9 mouse cellular contexts compared by ENCODE assay signal in the genomic region with DNA sequence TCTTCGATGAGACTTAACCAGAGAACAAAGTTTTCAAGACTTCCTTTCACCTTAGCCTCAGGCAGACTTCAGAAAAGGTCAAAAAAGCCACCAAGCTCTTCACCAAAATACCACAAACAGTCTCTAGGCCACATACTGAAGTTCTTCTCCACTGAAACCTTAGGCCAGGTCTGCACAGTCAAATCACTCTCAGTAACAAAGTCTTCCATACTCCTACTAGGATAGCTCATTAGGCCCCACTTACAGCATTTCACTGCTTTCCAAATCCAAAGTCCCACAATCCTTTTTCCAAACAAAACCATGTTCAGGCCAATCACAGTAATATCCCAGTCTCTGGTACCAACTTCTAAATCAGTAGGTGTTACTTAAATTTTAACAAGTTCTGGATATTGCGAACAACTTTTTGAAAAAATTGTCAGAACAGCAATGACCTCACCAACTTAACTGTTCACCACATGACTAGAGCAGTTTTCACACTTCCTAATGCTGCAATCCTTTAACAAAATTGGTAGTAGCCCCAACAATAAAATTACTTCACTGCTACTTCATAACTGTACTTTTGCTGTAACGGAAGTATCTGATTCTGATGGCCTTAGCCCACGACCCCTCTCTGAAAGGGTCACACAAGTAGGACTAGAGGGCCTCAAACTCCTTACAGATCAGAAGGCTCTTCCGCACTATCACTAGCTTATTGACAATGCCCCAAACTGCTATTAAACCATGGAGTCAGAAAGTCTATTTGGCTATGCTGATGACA. TPM values are rescaled to one million over a fixed set of nuclear protein-coding genes. Genes with fewer than 3 reads are reported as not detected.
DNase-seq lines count a peak whose midpoint lies in the region; ATAC-seq and TF ChIP-seq lines count a peak whose summit lies in the region.
"Had no signal": no experiment of that assay in that cellular context is flagged by ENCODE, and none has a peak within 500 bp of the region (broad histone marks: within the 10 kb centered on the region; RNA-seq: fewer than 3 reads in every experiment).

No protein-coding gene starts in this region.

- 58% methylated on average over 5 of the region's 5 CpGs for WGBS in kidney, postnatal 0 days
- WGBS in embryonic facial prominence, embryonic 15.5 days: 62% methylated on average over 5 of the region's 5 CpGs
- WGBS in limb, embryonic 10.5 days: 76% methylated on average over 5 of the region's 5 CpGs
- 72% methylated on average over 5 of the region's 5 CpGs for WGBS in neural tube, embryonic 12.5 days

- H3K4me2 ChIP-seq in kidney, postnatal 0 days (ENCODE audit: low read length): peak overlapping the region; percentile 89
- H3K4me2 ChIP-seq in embryonic facial prominence, embryonic 15.5 days (replicated peaks): peak overlapping the region; percentile 70
- peak overlapping the region; percentile 92 for H3K4me2 ChIP-seq in neural tube, embryonic 12.5 days (replicated peaks)

- peaks cover 14% of the 10 kb centered on the region for H3K4me1 ChIP-seq in kidney, postnatal 0 days (replicated peaks; ENCODE audit: insufficient read depth, low read length)
- H3K4me1 ChIP-seq in embryonic facial prominence, embryonic 15.5 days: peaks cover 37% of the 10 kb centered on the region
- peaks cover 51% of the 10 kb centered on the region for H3K4me1 ChIP-seq in limb, embryonic 10.5 days
- peaks cover 49% of the 10 kb centered on the region for H3K4me1 ChIP-seq in neural tube, embryonic 12.5 days

- peak overlapping the region; percentile 94 for H3K4me3 ChIP-seq in kidney, postnatal 0 days (replicated peaks; ENCODE audit: low read depth, low read length)
- peak overlapping the region; percentile 96 for H3K4me3 ChIP-seq in embryonic facial prominence, embryonic 15.5 days (replicated peaks)
- H3K4me3 ChIP-seq in limb, embryonic 10.5 days: peak overlapping the region; percentile 98
- H3K4me3 ChIP-seq in neural tube, embryonic 12.5 days: peak overlapping the region; percentile 95; the same call in 1 of the 2 replicates

- intact Hi-C loops in left cerebral cortex, postnatal 4 days (cut with DNase I): no loop called here

- no peaks in the 10 kb centered on the region for H3K27me3 ChIP-seq in kidney, postnatal 0 days (ENCODE audit: insufficient read depth, low read length)
- H3K27me3 ChIP-seq in embryonic facial prominence, embryonic 15.5 days: no peaks in the 10 kb centered on the region
- no peaks in the 10 kb centered on the region for H3K27me3 ChIP-seq in limb, embryonic 10.5 days (ENCODE audit: low read depth, poor library complexity, severe bottlenecking)
- H3K27me3 ChIP-seq in neural tube, embryonic 12.5 days (replicated peaks): no peaks in the 10 kb centered on the region

- H3K27ac ChIP-seq in kidney, postnatal 0 days: no peak overlapping the region
- H3K27ac ChIP-seq in embryonic facial prominence, embryonic 15.5 days (replicated peaks): no peak overlapping the region
- no peak overlapping the region for H3K27ac ChIP-seq in limb, embryonic 10.5 days
- no peak overlapping the region for H3K27ac ChIP-seq in neural tube, embryonic 12.5 days

- ATAC-seq in kidney, postnatal 0 days (replicated peaks; ENCODE audit: low FRiP score, low read depth): no peak
- ATAC-seq in embryonic facial prominence, embryonic 15.5 days (ENCODE audit: insufficient number of reproducible peaks, low FRiP score, low TSS enrichment, low read depth): no peak
- no peak for ATAC-seq in neural tube, embryonic 12.5 days (ENCODE audit: low FRiP score, low read depth)

- peak overlapping the region; percentile 99; the same call in 1 of the 2 replicates for H3K9ac ChIP-seq in kidney, postnatal 0 days (ENCODE audit: low read depth, low read length)
- H3K9ac ChIP-seq in embryonic facial prominence, embryonic 15.5 days: 0 out of 2 replicates have a peak overlapping the region, but pooled peaks have one; percentile 96
- peak overlapping the region; percentile 98; the same call in 1 of the 2 replicates for H3K9ac ChIP-seq in neural tube, embryonic 12.5 days

- H3K9me3 ChIP-seq in kidney, postnatal 0 days (replicated peaks; ENCODE audit: low read length): no peaks in the 10 kb centered on the region
- H3K9me3 ChIP-seq in embryonic facial prominence, embryonic 15.5 days (replicated peaks): no peaks in the 10 kb centered on the region
- no peaks in the 10 kb centered on the region for H3K9me3 ChIP-seq in limb, embryonic 10.5 days (replicated peaks)
- no peaks in the 10 kb centered on the region for H3K9me3 ChIP-seq in neural tube, embryonic 12.5 days

- H3K36me3 ChIP-seq in kidney, postnatal 0 days (ENCODE audit: insufficient read depth, low read length): peaks cover 45% of the 10 kb centered on the region
- peaks cover 60% of the 10 kb centered on the region for H3K36me3 ChIP-seq in embryonic facial prominence, embryonic 15.5 days
- H3K36me3 ChIP-seq in limb, embryonic 10.5 days: peaks cover 74% of the 10 kb centered on the region
- H3K36me3 ChIP-seq in neural tube, embryonic 12.5 days: peaks cover 59% of the 10 kb centered on the region

- no peak for TF ChIP-seq CTCF in kidney, postnatal 0 days (IDR thresholded peaks at IDR 0.05; ENCODE audit: low read depth)

- no peak for DNase-seq in kidney, postnatal 0 days (ENCODE audit: low spot score)
- no peak for DNase-seq in kidney, adult 18-20 months
- DNase-seq in limb, embryonic 10.5 days (ENCODE audit: low spot score): no peak
- DNase-seq in c-Kit-positive CD71-positive TER-119-positive erythroid progenitor cells, embryonic 14.5 days (ENCODE audit: low spot score): no peak
- DNase-seq in left cerebral cortex, postnatal 4 days: no peak
- DNase-seq in cerebellum, postnatal 36 days: no peak
- DNase-seq: embryo, embryonic 11 days had no signal

RNA-seq across cellular contexts. Expression of a gene that starts 2.3 kb away (rescaled TPM):
- 837 and 1,074 TPM in 2 replicates for polyA plus RNA-seq in kidney, postnatal 0 days (2015; fragmentation: Nextera tagmentation; extraction: Ambion mirVana)
- polyA plus RNA-seq in embryonic facial prominence, embryonic 15.5 days (2015; fragmentation: Nextera tagmentation; extraction: Ambion mirVana): 775 and 795 TPM in 2 replicates
- polyA plus RNA-seq in limb, embryonic 10.5 days (2016; fragmentation: Nextera tagmentation; extraction: Ambion mirVana): 688 and 731 TPM in 2 replicates
- polyA plus RNA-seq in neural tube, embryonic 12.5 days (2016; fragmentation: Nextera tagmentation; extraction: Ambion mirVana): 496 and 504 TPM in 2 replicates
- total RNA-seq in left cerebral cortex, postnatal 4 days (2021): 100 to 1,000 TPM; 738 to 789 TPM

RNA-seq across cellular contexts. Expression of a gene that starts 15.7 kb away (rescaled TPM):
- 534 and 547 TPM in 2 replicates for polyA plus RNA-seq in kidney, postnatal 0 days (2015; fragmentation: Nextera tagmentation; extraction: Ambion mirVana)
- polyA plus RNA-seq in embryonic facial prominence, embryonic 15.5 days (2015; fragmentation: Nextera tagmentation; extraction: Ambion mirVana): 408 and 409 TPM in 2 replicates
- 375 and 392 TPM in 2 replicates for polyA plus RNA-seq in limb, embryonic 10.5 days (2016; fragmentation: Nextera tagmentation; extraction: Ambion mirVana)
- polyA plus RNA-seq in neural tube, embryonic 12.5 days (2016; fragmentation: Nextera tagmentation; extraction: Ambion mirVana): 389 and 484 TPM in 2 replicates
- 100 to 1,000 TPM; 177 to 189 TPM for total RNA-seq in left cerebral cortex, postnatal 4 days (2021)
